Mouse (Mus musculus) cerebellum, adult 2 months (tissue): ENCODE results near the gene Sec31b. TPM values are rescaled to one million over a fixed set of nuclear protein-coding genes. Genes with fewer than 3 reads are reported as not detected.

Experiments
- DNase-seq, 2 experiments: peaks; one replicate each; pipeline ENCODE4 v3.0.0; 2021
- H3K27ac ChIP-seq: fragments of 200-500 bp; 2 replicates; pipeline ENCODE4 v1.5.1; 2012; ENCODE audit warnings: low read length, control low read depth, inconsistent platforms; ENCODE audit not compliant: insufficient read depth
- H3K27me3 ChIP-seq: fragments of 200-500 bp; 2 replicates; pipeline ENCODE4 v1.6.1; 2012; ENCODE audit warnings: inconsistent platforms, mild to moderate bottlenecking, low read length, moderate library complexity; ENCODE audit not compliant: control insufficient read depth, insufficient read depth
- H3K4me1 ChIP-seq: fragments of 200-500 bp; 2 replicates; pipeline ENCODE4 v1.6.1; 2011; ENCODE audit warnings: low read length; ENCODE audit not compliant: control insufficient read depth, insufficient read depth
- H3K4me3 ChIP-seq: fragments of 200-500 bp; replicated peaks from 2 replicates; pipeline ENCODE3; 2011; ENCODE audit warnings: mild to moderate bottlenecking, low read depth, low read length, control low read depth; ENCODE audit not compliant: insufficient read depth
- CTCF ChIP-seq: fragments of 200-500 bp; IDR thresholded peaks from 2 replicates; pipeline ENCODE4 v1.5.1; 2011; ENCODE audit warnings: low read depth, mild to moderate bottlenecking, control low read depth, low read length, moderate library complexity, borderline replicate concordance; ENCODE audit not compliant: insufficient read depth
- POLR2A ChIP-seq: fragments of 200-500 bp; IDR thresholded peaks from 2 replicates; pipeline ENCODE4 v1.6.1; 2011; ENCODE audit warnings: low read length, control low read depth, borderline replicate concordance; ENCODE audit not compliant: insufficient read depth
- WGBS: fragments of 180-500 bp; shearing (Covaris S2); methylation state at CpG from one replicate; pipeline ENCODE4 v1.1.7; 2018; 5-methylcytosine and 5-hydroxymethylcytosine counted together
- polyA plus RNA-seq: library from polyadenylated mRNA; depleted of rRNA; stranded (reverse); fragments of >200 nt; gene quantifications from 2 replicates; pipeline ENCODE4 v1.2.3, GENCODE M21; 2012; rRNA removed

Gene Sec31b
- polyA plus RNA-seq, 1 experiment: 0.57 TPM

DNA sequence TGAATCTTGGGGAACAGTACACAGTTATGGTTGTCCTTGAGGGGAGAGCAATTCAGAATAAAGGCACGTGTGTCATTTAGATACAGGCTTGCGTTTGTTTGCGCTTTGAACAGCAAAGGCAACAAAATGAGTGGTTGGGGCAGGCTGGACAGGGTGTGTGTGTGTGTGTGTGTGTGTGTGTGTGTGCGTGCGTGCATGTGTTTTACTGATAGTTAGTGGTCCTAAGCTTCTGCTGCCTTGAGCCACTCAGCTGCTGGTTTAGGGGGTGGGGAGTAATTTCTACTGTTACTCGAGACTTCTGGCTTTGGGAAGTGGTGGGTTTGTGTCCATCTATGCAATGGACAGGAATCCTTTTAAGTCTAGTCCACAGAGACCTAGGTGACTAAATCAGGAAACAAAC, 46.7 kb downstream of the Sec31b start:
- WGBS: 58% methylated on average over 6 of the region's 6 CpGs
- DNase-seq: no peak
- peaks cover 1% of the 10 kb centered on the region; the same call in 1 of the 2 replicates for H3K27me3 ChIP-seq

DNA sequence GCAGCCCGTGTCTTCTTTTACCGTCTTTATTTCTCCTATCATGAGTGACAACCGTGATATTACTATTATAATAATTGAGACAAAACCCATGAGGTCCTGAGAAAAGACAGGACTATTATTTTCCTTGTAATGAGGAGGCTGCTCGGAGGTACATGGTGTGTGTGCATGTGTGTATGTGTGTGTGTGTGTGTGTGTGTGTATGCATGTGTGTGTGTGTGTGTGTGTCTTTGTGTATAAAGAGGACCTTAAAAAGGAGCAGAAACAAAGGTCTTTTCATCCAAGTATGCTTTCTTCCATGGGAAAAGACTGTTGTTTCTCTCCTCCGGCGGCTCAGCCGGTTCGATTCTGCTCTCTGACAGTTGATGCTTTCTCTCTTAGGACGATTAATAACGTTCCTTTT, 48.7 kb downstream of the Sec31b start:
- Histone ChIP-seq H3K27ac (no peak overlapping the region), H3K27me3 (peaks cover 1% of the 10 kb centered on the region; the same call in 1 of the 2 replicates)

More for the DNA sequence above, 46.7 kb downstream of the Sec31b start:
- Histone ChIP-seq H3K27ac (no peak overlapping the region), H3K4me3 (no peak overlapping the region), H3K4me1 (no peaks in the 10 kb centered on the region)
- TF ChIP-seq POLR2A (no peak), CTCF (no peak)

DNA sequence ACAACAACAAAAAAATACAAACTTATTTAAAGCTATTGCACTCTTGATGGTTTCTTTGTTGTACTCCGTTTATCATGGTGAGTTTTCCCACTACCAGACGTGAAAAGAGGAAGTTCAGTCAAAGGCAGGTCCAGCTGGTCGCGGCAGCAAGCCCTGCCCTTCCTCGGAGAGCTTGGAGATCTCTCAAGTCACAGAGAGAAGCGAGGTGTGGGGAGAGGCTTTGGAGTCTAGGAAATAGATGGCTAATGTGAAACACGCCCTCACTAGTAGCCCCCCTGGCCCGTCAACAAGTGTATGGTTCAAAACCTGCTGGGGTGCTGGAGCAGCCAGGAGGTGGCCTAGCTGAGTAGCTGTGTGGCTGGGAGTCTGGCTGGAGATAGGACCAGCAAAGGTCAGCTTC, 49.2 kb downstream of the Sec31b start:
- 10% methylated on average over 8 of the region's 8 CpGs for WGBS
- Histone ChIP-seq H3K4me1 (no peaks in the 10 kb centered on the region), H3K4me3 (no peak overlapping the region), H3K27ac (no peak overlapping the region), H3K27me3 (peaks cover 1% of the 10 kb centered on the region; the same call in 1 of the 2 replicates)
- TF ChIP-seq CTCF (no peak), POLR2A (no peak)
- DNase-seq: no peak

More for the DNA sequence above, 48.7 kb downstream of the Sec31b start:
- no peak for DNase-seq
- Histone ChIP-seq H3K4me3 (no peak overlapping the region), H3K4me1 (no peaks in the 10 kb centered on the region)
- 19% methylated on average over 10 of the region's 10 CpGs for WGBS
- no peak for TF ChIP-seq CTCF
- no peak for TF ChIP-seq POLR2A

DNA sequence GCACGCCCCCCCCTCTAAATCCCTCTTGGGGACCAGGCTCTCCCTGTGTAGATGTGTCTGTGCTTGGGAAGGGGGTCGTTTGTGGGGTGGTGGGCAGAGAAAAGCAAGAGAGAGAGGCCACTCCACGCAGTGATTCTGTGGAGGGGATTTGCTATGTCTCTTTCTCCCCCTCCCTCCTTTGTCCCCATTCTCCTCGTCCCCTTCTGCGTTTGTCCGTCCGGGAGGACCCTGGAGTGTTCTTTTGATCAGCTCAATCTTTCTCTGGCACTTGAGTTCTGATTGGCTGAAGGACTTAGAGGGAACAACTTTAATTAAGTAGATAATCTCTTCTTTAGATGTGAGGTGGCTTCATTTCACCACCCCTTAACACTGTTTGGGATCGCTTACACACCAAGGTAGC, 52.5 kb downstream of the Sec31b start, which contains the start of gene Wnt8b:
TSS of gene Wnt8b (plus strand) at position 345 of the 400 bp plus-strand sequence.
- no peak for TF ChIP-seq POLR2A
- TF ChIP-seq CTCF: no peak
- no peaks in the 10 kb centered on the region for H3K4me1 ChIP-seq
- no peak for DNase-seq
- no peak within 1 kb of the TSS for H3K27ac ChIP-seq
- 8% methylated on average over 8 of the region's 8 CpGs for WGBS
- H3K27me3 ChIP-seq: peaks cover 1% of the 10 kb centered on the region; the same call in 1 of the 2 replicates
- no peak within 1 kb of the TSS for H3K4me3 ChIP-seq

DNA sequence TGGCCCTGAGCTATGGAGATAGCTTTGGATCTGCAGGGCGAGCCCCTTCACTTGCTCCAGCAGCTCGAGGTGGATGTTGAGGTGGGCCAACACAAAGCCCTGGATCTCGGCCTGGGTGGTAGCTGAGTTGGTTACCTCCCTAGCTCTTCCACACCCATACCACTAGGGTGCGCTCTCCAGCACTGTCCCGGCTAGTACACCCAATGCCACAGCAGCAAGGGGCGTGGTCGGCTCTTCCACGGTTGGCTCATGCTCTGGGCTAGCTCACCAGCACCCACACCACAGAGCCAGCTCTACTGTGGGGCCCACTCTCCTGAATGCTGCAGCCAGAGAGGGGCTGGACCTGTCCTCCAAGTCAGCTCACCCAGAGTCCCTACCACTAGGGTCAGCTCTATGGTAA, 58.4 kb downstream of the Sec31b start:
- Histone ChIP-seq H3K27me3 (no peaks in the 10 kb centered on the region), H3K27ac (no peak overlapping the region), H3K4me3 (no peak overlapping the region), H3K4me1 (no peaks in the 10 kb centered on the region)
- peak in 1 of 2 experiments; percentile 11 for DNase-seq
- WGBS: 10% methylated on average over 8 of the region's 8 CpGs
- TF ChIP-seq CTCF: peak; percentile 48; the same call in 1 of the 2 replicates
- TF ChIP-seq POLR2A: no peak

DNA sequence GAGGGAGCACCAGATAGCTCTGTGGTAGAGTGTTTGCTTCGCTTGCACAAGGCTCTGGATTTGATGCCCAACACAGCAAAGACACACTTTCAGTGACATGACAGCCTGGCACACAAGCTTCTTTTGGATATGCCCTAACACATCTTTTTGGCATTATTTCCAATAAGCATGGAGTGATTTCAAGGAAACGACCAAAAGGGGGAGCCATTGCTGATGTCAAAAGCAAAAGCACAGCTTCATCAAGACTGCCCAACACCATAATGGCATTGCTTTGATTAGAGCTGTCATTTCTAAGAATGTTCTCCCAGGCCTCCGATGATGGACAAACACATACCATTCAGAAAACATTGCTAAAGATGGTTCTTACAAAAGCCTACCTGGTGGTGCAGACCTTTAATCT, 69.1 kb downstream of the Sec31b start:
- H3K4me1 ChIP-seq: no peaks in the 10 kb centered on the region
- no peaks in the 10 kb centered on the region; the same call in 1 of the 2 replicates for H3K27me3 ChIP-seq
- WGBS: 42% methylated on average over 3 of the region's 3 CpGs
- TF ChIP-seq CTCF: no peak
- TF ChIP-seq POLR2A: no peak
- no peak overlapping the region for H3K4me3 ChIP-seq
- H3K27ac ChIP-seq: no peak overlapping the region
- no peak for DNase-seq

DNA sequence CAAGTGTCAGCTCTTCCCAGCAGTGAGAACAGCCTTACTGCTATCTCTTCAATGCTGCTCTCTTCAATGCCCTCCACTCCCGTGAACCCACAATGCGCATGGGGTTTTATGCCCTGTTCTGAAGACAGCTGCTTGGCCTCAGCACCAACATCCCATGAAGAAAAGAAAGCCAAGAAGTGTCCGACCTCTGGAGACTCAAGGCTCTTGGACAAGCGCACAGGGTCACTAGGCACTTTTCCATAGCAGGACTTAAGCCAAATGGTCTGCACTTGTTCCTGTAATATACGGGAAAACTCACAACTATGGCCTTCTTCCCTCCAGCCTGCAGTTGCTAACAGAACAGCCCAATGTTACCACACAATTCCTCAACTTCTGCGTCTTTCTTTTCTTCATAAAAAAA, 70.4 kb downstream of the Sec31b start:
- Histone ChIP-seq H3K27me3 (no peaks in the 10 kb centered on the region; the same call in 1 of the 2 replicates), H3K4me1 (no peaks in the 10 kb centered on the region), H3K27ac (no peak overlapping the region), H3K4me3 (no peak overlapping the region)
- DNase-seq: no peak
- TF ChIP-seq CTCF (no peak), POLR2A (no peak)
- 65% methylated on average over 6 of the region's 6 CpGs for WGBS

DNA sequence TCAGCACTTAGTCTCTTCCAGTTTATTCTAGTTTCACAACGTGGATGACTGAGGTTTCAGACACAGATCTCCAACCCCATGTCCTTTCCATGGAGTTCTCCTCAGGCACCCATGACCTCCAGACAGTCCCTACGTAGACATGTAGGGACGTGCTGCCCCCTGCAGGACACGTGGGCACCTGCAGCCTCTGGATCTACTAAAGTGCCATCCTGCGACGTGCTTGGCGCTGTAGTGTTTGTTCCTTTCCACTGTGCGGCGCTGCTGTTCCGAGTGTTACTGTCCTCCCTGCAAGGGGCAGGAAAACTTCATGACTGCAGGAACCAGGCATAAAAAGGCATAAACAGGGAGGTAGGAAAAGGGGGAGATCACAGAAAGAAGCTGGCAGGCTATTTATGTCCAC, 71.5 kb downstream of the Sec31b start:
- H3K4me3 ChIP-seq: no peak overlapping the region
- H3K27ac ChIP-seq: no peak overlapping the region
- WGBS: 2% methylated on average over 10 of the region's 10 CpGs
- peak; percentile 62 to 70 for DNase-seq
- no peaks in the 10 kb centered on the region; the same call in 1 of the 2 replicates for H3K27me3 ChIP-seq
- TF ChIP-seq POLR2A (no peak), CTCF (peak; percentile 94)
- H3K4me1 ChIP-seq: no peaks in the 10 kb centered on the region

Other genes starting within 250 kb of the Sec31b start
- gene Scd4, start 212.8 kb downstream of the Sec31b start, polyA plus RNA-seq: 0.18 and 0.22 TPM in 2 replicates
- gene Scd1, start 138.0 kb downstream of the Sec31b start, polyA plus RNA-seq: 151 and 160 TPM in 2 replicates
- 0.38 and 0.47 TPM in 2 replicates for gene Wnt8b, start 52.4 kb downstream of the Sec31b start, polyA plus RNA-seq
- gene Gm20538, start 7.0 kb upstream of the Sec31b start, polyA plus RNA-seq: not detected in 2 replicates
- 798 and 861 TPM in 2 replicates for gene Ndufb8, start 9.6 kb upstream of the Sec31b start, polyA plus RNA-seq
- 26.2 and 26.7 TPM in 2 replicates for gene Hif1an, start 17.0 kb upstream of the Sec31b start, polyA plus RNA-seq
- 8.4 and 9.0 TPM in 2 replicates for gene Pax2, start 210.2 kb upstream of the Sec31b start, polyA plus RNA-seq